Mouse (Mus musculus) liver, adult 2 months (tissue): ENCODE data around the gene Qtrt2.

Experiments
- CTCF ChIP-seq: fragments of 200-500 bp; IDR thresholded peaks from 2 replicates; pipeline ENCODE4 v1.5.1; 2011; ENCODE audit warnings: low read depth, low read length, control low read depth
- POLR2A ChIP-seq: fragments of 200-500 bp; IDR thresholded peaks from 2 replicates; pipeline ENCODE4 v1.6.1; 2011; ENCODE audit warnings: low read length, control low read depth; ENCODE audit not compliant: insufficient read depth; ENCODE audit errors: extremely low read depth

DNA sequence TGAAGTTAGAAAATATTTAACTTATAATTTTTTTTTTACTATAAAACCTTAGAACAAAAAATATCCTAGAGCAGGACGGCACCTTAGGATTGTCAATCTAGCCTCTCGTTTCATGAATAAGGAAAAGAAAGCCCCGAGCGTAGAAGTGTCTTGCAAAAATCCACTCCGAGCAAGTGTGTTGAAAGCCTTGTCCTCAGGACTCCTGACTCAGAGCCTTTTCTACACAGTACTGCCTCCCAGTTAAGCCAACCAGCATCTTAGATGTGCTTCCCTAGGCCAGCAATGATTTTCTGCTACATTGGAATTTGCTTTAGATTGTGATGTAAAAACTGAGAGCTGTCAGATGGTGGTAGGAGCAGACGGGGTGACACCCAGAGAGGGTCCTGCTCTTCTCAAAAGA is 6.4 kb upstream of the Qtrt2 start:
- no peak for TF ChIP-seq CTCF
- no peak for TF ChIP-seq POLR2A
